Mouse (Mus musculus): ENCODE measurements around the gene Cnn1.
"Not testable (repeated sequence)": the region's sequence is repeated elsewhere in the genome, so short reads cannot be mapped to it uniquely, and the experiment has no call there.

Gene Cnn1

DNA sequence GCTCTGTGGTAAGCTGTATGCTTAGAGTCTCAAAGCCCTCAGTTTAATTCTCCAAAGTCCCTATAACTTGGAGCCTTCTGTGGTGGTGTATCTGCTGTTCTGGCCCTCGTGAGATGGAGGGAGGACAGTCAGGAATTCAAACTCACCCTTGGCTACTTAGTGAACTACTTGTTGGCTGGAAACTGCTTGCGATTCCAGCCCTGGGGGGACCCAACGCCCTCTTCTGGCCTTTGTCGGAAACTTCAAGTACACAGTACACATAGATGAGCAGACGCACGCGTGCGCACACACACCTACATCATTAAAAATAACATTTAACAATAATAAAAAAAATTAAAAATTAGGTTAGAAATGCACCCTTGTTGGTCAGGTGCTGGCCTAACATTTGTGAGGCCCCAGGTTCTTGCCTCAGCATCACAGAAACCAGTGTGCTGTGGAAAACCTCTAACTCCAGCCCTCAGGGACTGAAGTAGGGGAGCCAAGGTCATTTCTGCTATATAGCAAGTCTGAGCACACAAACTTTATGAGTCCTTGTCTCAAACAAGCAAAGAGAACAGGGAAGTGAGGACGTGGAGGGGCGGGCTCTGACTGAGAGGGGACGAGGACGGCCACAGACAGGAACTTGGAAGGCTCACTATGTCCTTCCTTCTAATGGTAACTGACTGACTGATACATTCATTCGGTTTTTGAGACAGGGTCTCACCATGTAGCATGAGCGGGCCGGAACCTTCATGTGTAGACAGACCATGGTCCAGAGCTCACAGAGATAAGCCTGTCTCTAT is 26.4 kb downstream of the Cnn1 start:
- no peak for DNase-seq (ENCODE audit: extremely low spot score, low read depth, low spot score)

- no peak for DNase-seq (ENCODE audit: extremely low spot score, low read depth, low spot score)
Measured at GRCm38 (mm10) chr9:22131226-22131981, 32.4 kb downstream of the Cnn1 start.

GRCm38 (mm10) chr9:22132220-22132619 is 33.2 kb downstream of the Cnn1 start:
- no peak for DNase-seq (ENCODE audit: extremely low spot score, low read depth, low spot score)

DNA sequence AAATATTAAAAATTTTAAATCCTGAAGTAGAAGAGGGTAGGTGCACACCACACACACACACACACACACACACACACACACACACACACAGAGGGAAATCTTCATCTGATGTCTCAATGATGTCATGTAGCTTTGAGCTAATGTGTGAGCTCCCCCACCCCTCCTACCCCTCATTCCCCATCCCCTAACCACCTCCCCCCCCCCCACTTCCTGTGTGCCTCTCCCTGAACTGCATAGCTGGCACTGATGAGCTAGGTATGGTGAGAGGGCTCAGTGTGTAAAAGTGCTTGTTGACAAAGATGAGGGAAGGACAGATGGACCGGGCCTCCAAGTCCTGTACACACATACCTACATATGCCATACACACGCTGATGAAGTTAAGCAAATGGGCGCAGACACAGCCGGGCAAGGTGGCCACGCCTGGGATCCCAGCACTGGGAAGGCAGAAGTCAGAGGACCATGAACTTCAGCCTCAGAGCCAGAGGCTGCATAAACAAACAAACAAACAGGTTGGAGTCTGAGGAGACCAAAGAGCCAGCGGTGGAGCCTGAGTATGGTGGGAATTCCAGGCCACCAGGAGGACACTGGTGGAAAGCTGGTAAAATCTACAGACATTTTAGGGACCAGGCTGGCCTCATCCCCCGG is 35.4 kb downstream of the Cnn1 start:
- DNase-seq (ENCODE audit: extremely low spot score, low read depth, low spot score) = no peak

DNA sequence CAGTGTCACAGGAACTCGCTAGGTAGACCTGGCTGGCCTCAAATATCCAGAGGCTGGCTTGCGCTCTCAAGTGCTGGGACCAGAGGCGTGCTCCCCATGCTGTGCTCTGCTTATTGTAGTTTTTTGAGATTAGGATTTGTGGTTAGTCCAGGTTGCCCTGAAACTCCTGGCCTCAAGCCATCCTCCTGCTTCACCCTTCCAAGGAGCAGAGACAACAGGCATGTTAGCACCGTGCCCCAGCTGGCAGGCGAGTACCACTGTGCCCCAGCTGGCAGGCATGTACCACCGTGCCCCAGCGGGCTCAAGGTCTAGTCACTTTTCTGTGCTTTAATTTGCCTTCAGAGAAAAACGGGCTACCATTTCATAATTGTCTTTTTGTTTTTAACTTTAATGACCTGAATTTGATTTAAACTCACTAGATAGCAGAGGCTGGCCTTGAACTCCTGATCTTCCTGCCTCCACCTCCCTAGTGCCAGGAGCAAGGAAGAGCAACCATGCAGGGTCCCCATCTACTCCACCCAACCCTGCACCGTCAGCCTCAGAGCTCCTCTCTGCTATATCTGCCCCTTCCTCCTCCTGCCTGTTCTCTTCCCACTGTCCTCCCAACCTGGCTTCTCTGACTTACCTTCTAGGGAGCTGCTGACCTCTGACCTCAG is 36.1 kb downstream of the Cnn1 start:
- DNase-seq (ENCODE audit: extremely low spot score, low read depth, low spot score) = no peak

GRCm38 (mm10) chr9:22135644-22136390 is 36.8 kb downstream of the Cnn1 start, which contains the start of gene Acp5:
Acp5 (minus strand) TSS chr9:22135711.
- DNase-seq (ENCODE audit: extremely low spot score, low read depth, low spot score) = no peak

GRCm38 (mm10) chr9:22136765-22137547 is 37.9 kb downstream of the Cnn1 start:
- DNase-seq (ENCODE audit: extremely low spot score, low read depth, low spot score) = no peak

DNA sequence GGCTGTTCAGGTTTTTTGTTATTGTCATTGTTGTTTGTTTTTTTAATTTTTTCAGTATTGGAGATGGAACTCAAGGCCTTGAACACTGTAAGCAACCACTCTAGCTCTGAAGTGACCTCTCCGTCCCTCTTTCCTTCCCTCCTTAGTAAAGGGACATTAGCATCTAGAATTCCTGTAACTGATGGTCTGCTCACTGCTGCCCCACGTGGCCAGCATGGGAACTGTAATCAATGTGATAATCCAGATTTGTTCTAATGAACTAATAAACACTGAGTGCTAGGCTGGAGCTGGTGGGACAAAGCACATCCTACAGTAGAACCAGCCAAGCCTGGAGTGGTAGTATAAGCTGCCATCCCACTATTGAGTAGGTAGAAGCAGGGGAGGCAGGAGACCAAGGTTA is 39.5 kb downstream of the Cnn1 start:
- DNase-seq (ENCODE audit: extremely low spot score, low read depth, low spot score) = no peak

- DNase-seq (ENCODE audit: extremely low spot score, low read depth, low spot score) = no peak
Measured at GRCm38 (mm10) chr9:22139746-22140145, 40.7 kb downstream of the Cnn1 start.

GRCm38 (mm10) chr9:22143108-22144037 is 44.4 kb downstream of the Cnn1 start:
- peak; percentile 75 for DNase-seq (ENCODE audit: extremely low spot score, low read depth, low spot score)

GRCm38 (mm10) chr9:22144304-22144965 is 45.4 kb downstream of the Cnn1 start:
- DNase-seq (ENCODE audit: extremely low spot score, low read depth, low spot score) = no peak

- DNase-seq (ENCODE audit: extremely low spot score, low read depth, low spot score) = no peak
Measured at GRCm38 (mm10) chr9:22149426-22150248, 50.6 kb downstream of the Cnn1 start.

GRCm38 (mm10) chr9:22150249-22150693 is 51.3 kb downstream of the Cnn1 start:
- DNase-seq (ENCODE audit: extremely low spot score, low read depth, low spot score) = not testable (repeated sequence)

DNA sequence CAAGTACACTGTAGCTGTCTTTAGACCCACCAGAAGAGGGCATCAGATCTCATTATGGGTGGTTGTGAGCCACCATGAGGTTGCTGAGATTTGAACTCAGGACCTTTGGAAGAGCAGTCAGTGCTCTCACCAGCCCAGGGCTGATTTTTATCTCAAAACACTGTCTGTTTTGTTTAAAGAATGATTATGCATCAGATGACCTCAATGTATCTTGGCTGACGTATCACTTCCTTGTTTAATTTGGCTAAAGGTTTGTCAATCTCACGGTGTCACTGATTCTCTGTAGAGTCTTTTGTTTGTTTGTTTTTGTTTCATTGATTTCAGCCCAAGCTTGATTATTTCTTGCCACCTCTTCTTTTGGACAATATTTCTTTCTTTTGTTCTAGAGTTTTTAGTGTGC is 51.9 kb downstream of the Cnn1 start:
- DNase-seq (ENCODE audit: extremely low spot score, low read depth, low spot score) = no peak

DNA sequence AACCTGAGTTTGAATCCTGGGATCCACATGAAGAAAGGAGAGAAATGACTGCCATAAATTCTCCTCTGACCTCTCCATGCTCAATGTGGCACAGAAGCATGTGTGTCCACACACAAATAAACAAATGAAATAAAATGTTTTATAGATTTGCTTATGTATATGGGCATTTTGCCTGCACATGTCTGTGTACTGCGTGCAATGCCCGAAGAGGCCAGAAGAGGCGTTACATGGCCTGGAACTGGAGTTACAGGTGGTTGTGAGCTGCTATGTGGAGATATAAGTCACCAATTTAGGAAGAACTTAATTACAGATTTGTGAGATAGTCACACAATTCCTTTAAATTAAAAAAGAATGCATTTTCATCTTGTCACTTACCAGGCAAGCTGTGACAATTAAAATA is 54.8 kb downstream of the Cnn1 start:
- DNase-seq (ENCODE audit: extremely low spot score, low read depth, low spot score) = no peak

GRCm38 (mm10) chr9:22155614-22156013 is 56.6 kb downstream of the Cnn1 start:
- DNase-seq (ENCODE audit: extremely low spot score, low read depth, low spot score) = peak; percentile 73
